Mouse (Mus musculus): ENCODE data around the gene Eppin. TPM values are rescaled to one million over a fixed set of nuclear protein-coding genes. Genes with fewer than 3 reads are reported as not detected.
"Not testable (repeated sequence)": the region's sequence is repeated elsewhere in the genome, so short reads cannot be mapped to it uniquely, and the experiment has no call there.

The Eppin gene
- total RNA-seq (2015; ENCODE audit: low replicate concordance) (not detected in 2 replicates), total RNA-seq (2017; ENCODE audit: low replicate concordance) (not detected in 2 replicates)

- ATAC-seq (replicated peaks; ENCODE audit: low FRiP score, poor library complexity, severe bottlenecking): no peak
Measured at GRCm38 (mm10) chr2:164593494-164593893, at the start of gene Eppin. Eppin (minus strand) TSS chr2:164593594.

- ATAC-seq (replicated peaks; ENCODE audit: low FRiP score, poor library complexity, severe bottlenecking): no peak
Measured at GRCm38 (mm10) chr2:164641881-164642673, 48.7 kb upstream of the Eppin start.

- no peak for ATAC-seq (replicated peaks; ENCODE audit: low FRiP score, poor library complexity, severe bottlenecking)
Measured at GRCm38 (mm10) chr2:164641129-164641528, 47.7 kb upstream of the Eppin start.

GRCm38 (mm10) chr2:164638696-164639095 lies 45.3 kb upstream of the Eppin start, which contains the start of gene Wfdc16:
Wfdc16 (minus strand) TSS chr2:164638796.
- ATAC-seq (replicated peaks; ENCODE audit: low FRiP score, poor library complexity, severe bottlenecking): no peak

- ATAC-seq (replicated peaks; ENCODE audit: low FRiP score, poor library complexity, severe bottlenecking): no peak
Measured at GRCm38 (mm10) chr2:164635266-164635665, 41.9 kb upstream of the Eppin start.

- no peak for ATAC-seq (replicated peaks; ENCODE audit: low FRiP score, poor library complexity, severe bottlenecking)
Measured at GRCm38 (mm10) chr2:164621775-164622174, 28.4 kb upstream of the Eppin start.

- no peak for ATAC-seq (replicated peaks; ENCODE audit: low FRiP score, poor library complexity, severe bottlenecking)
Measured at GRCm38 (mm10) chr2:164619050-164619449, 25.7 kb upstream of the Eppin start.

- no peak for ATAC-seq (replicated peaks; ENCODE audit: low FRiP score, poor library complexity, severe bottlenecking)
Measured at GRCm38 (mm10) chr2:164615386-164615785, 22.0 kb upstream of the Eppin start.

GRCm38 (mm10) chr2:164613471-164613870 lies 20.1 kb upstream of the Eppin start, which contains the start of the genes Wfdc6b and Wfdc8:
Wfdc6b (plus strand) TSS chr2:164613522.
Wfdc8 (minus strand) TSS chr2:164613626.
- ATAC-seq (replicated peaks; ENCODE audit: low FRiP score, poor library complexity, severe bottlenecking): not testable (repeated sequence)

- ATAC-seq (replicated peaks; ENCODE audit: low FRiP score, poor library complexity, severe bottlenecking): no peak
Measured at GRCm38 (mm10) chr2:164608781-164609180, 15.4 kb upstream of the Eppin start.

GRCm38 (mm10) chr2:164604411-164604810 lies 11.0 kb upstream of the Eppin start:
- ATAC-seq (replicated peaks; ENCODE audit: low FRiP score, poor library complexity, severe bottlenecking): no peak

- ATAC-seq (replicated peaks; ENCODE audit: low FRiP score, poor library complexity, severe bottlenecking): no peak
Measured at GRCm38 (mm10) chr2:164603482-164603881, 10.1 kb upstream of the Eppin start.

GRCm38 (mm10) chr2:164600179-164600578 lies 6.8 kb upstream of the Eppin start:
- no peak for ATAC-seq (replicated peaks; ENCODE audit: low FRiP score, poor library complexity, severe bottlenecking)

GRCm38 (mm10) chr2:164592014-164592413 lies 1.4 kb downstream of the Eppin start:
- no peak for ATAC-seq (replicated peaks; ENCODE audit: low FRiP score, poor library complexity, severe bottlenecking)

- not testable (repeated sequence) for ATAC-seq (replicated peaks; ENCODE audit: low FRiP score, poor library complexity, severe bottlenecking)
Measured at GRCm38 (mm10) chr2:164585025-164585725, 8.2 kb downstream of the Eppin start, which contains the start of gene Wfdc6a. Wfdc6a (minus strand) TSS chr2:164585447.

- ATAC-seq (replicated peaks; ENCODE audit: low FRiP score, poor library complexity, severe bottlenecking): not testable (repeated sequence)
Measured at GRCm38 (mm10) chr2:164573359-164573758, 20.0 kb downstream of the Eppin start, which contains the start of gene Spint3. Spint3 (minus strand) TSS chr2:164573459.

GRCm38 (mm10) chr2:164567460-164567859 lies 25.9 kb downstream of the Eppin start:
- no peak for ATAC-seq (replicated peaks; ENCODE audit: low FRiP score, poor library complexity, severe bottlenecking)

GRCm38 (mm10) chr2:164566997-164567396 lies 26.4 kb downstream of the Eppin start:
- 0 out of 2 replicates have a peak, but pooled peaks have one; percentile 33 for ATAC-seq (replicated peaks; ENCODE audit: low FRiP score, poor library complexity, severe bottlenecking)

GRCm38 (mm10) chr2:164564346-164564745 lies 29.0 kb downstream of the Eppin start:
- ATAC-seq (replicated peaks; ENCODE audit: low FRiP score, poor library complexity, severe bottlenecking): no peak

- no peak for ATAC-seq (replicated peaks; ENCODE audit: low FRiP score, poor library complexity, severe bottlenecking)
Measured at GRCm38 (mm10) chr2:164563339-164564038, 29.9 kb downstream of the Eppin start.

Measured in erythroid progenitor cell, adult 5-6 weeks (primary cell).